8 mouse cellular contexts compared by ENCODE assay signal in the genomic region with DNA sequence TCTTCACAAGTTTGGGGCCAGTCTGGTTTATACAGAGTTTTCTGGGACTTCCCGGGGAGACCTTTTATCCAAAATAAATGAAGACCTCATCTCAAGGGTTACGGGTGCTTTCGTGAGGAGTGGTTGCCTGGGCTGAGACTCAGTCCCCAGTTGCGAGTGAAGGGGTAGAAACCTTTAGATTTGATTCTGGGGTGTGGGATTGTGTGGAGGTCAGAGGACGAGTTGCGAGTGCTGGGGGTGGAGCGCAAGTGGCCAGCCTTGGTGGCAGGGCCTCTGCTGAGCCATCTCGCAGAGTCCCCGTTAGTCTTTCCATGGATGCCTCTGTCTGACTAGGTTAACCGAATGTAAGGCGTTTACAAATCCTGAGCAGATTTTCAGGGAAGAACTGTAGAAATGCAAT. TPM values are rescaled to one million over a fixed set of nuclear protein-coding genes. Genes with fewer than 3 reads are reported as not detected.
A peak's percentile ranks its signal among the peaks of the same experiment; 100 is the strongest.
DNase-seq lines count a peak whose midpoint lies in the region; ATAC-seq and TF ChIP-seq lines count a peak whose summit lies in the region.

No protein-coding gene starts in this region.

- H3K27me3 ChIP-seq in lung, embryonic 14.5 days (ENCODE audit: insufficient read depth, low read length) = no peaks in the 10 kb centered on the region
- H3K27me3 ChIP-seq in forebrain, embryonic 16.5 days (replicated peaks; ENCODE audit: control insufficient read depth, insufficient read depth, low read length) = no peaks in the 10 kb centered on the region
- no peaks in the 10 kb centered on the region for H3K27me3 ChIP-seq in midbrain, embryonic 11.5 days (ENCODE audit: control insufficient read depth, insufficient read depth, low read length)

- TF ChIP-seq POLR2A in bone marrow macrophage, adult 2 months (IDR thresholded peaks at IDR 0.05; ENCODE audit: borderline replicate concordance, low read depth, low read length) = no peak

- 2% methylated on average over 11 of the region's 11 CpGs for WGBS in lung, embryonic 14.5 days
- 2% methylated on average over 11 of the region's 11 CpGs for WGBS in forebrain, embryonic 16.5 days
- WGBS in midbrain, embryonic 11.5 days = 3% methylated on average over 11 of the region's 11 CpGs

- no peak for TF ChIP-seq CTCF in lung, embryonic 14.5 days (IDR thresholded peaks at IDR 0.05; ENCODE audit: low read depth)
- TF ChIP-seq CTCF in bone marrow macrophage, adult 2 months (IDR thresholded peaks at IDR 0.05; ENCODE audit: low read depth, low read length) = no peak

- H3K4me2 ChIP-seq in lung, embryonic 14.5 days = peak overlapping the region; percentile 84
- peak overlapping the region; percentile 84 for H3K4me2 ChIP-seq in forebrain, embryonic 16.5 days (ENCODE audit: low read length)
- H3K4me2 ChIP-seq in midbrain, embryonic 11.5 days = peak overlapping the region; percentile 80

- peak overlapping the region; percentile 99 for H3K9ac ChIP-seq in lung, embryonic 14.5 days
- peak overlapping the region; percentile 99 for H3K9ac ChIP-seq in forebrain, embryonic 16.5 days (replicated peaks; ENCODE audit: low read depth, low read length)
- peak overlapping the region; percentile 99 for H3K9ac ChIP-seq in midbrain, embryonic 11.5 days (ENCODE audit: low read length)

- no peaks in the 10 kb centered on the region for H3K36me3 ChIP-seq in lung, embryonic 14.5 days (ENCODE audit: insufficient read depth)
- no peaks in the 10 kb centered on the region for H3K36me3 ChIP-seq in forebrain, embryonic 16.5 days (ENCODE audit: control insufficient read depth, insufficient read depth)
- H3K36me3 ChIP-seq in midbrain, embryonic 11.5 days (ENCODE audit: control insufficient read depth, insufficient read depth, low read length) = no peaks in the 10 kb centered on the region

- H3K4me3 ChIP-seq in lung, embryonic 14.5 days (ENCODE audit: low read depth, low read length) = peak overlapping the region; percentile 94
- H3K4me3 ChIP-seq in bone marrow macrophage, adult 2 months (ENCODE audit: insufficient read depth, low read length) = peak overlapping the region; percentile 79
- peak overlapping the region; percentile 91 for H3K4me3 ChIP-seq in forebrain, embryonic 16.5 days (replicated peaks; ENCODE audit: low read length)
- H3K4me3 ChIP-seq in midbrain, embryonic 11.5 days (ENCODE audit: low read depth, low read length) = peak overlapping the region; percentile 94

- peak; percentile 49 for DNase-seq in lung, embryonic 14.5 days
- DNase-seq in lung, postnatal 14 days = no peak
- DNase-seq in kidney, postnatal 10 days = peak; percentile 45
- DNase-seq in midbrain, embryonic 11.5 days (ENCODE audit: low spot score, missing footprints) = no peak
- DNase-seq in frontal cortex, postnatal 14 days (ENCODE audit: low spot score in 2 of 2) = no peak
- no peak for DNase-seq in Muller cell, postnatal 12 days (ENCODE audit: inconsistent ontology term)

- H3K4me1 ChIP-seq in lung, embryonic 14.5 days (ENCODE audit: insufficient read depth) = peaks cover 5% of the 10 kb centered on the region; the same call in 1 of the 2 replicates
- H3K4me1 ChIP-seq in bone marrow macrophage, adult 2 months (ENCODE audit: control insufficient read depth, insufficient read depth, low read length) = peaks cover 16% of the 10 kb centered on the region
- peaks cover 30% of the 10 kb centered on the region for H3K4me1 ChIP-seq in forebrain, embryonic 16.5 days (replicated peaks; ENCODE audit: control insufficient read depth, insufficient read depth, low read length)
- peaks cover 17% of the 10 kb centered on the region for H3K4me1 ChIP-seq in midbrain, embryonic 11.5 days (ENCODE audit: control insufficient read depth, insufficient read depth, low read length)

- H3K27ac ChIP-seq in lung, embryonic 14.5 days (ENCODE audit: low read depth) = peak overlapping the region; percentile 97
- peak overlapping the region; percentile 53 for H3K27ac ChIP-seq in bone marrow macrophage, adult 2 months (ENCODE audit: insufficient read depth, low read depth, low read length)
- peak overlapping the region; percentile 84 for H3K27ac ChIP-seq in forebrain, embryonic 16.5 days (ENCODE audit: low read length)
- peak overlapping the region; percentile 95; the same call in 1 of the 2 replicates for H3K27ac ChIP-seq in midbrain, embryonic 11.5 days (ENCODE audit: low read depth, low read length)

- peak; percentile 30 for ATAC-seq in lung, embryonic 14.5 days (ENCODE audit: insufficient read depth)
- peak; percentile 8 for ATAC-seq in forebrain, embryonic 16.5 days
- peak; percentile 23 for ATAC-seq in midbrain, embryonic 11.5 days (ENCODE audit: low FRiP score)

- no peaks in the 10 kb centered on the region for H3K9me3 ChIP-seq in lung, embryonic 14.5 days (ENCODE audit: low read depth, low read length)
- no peaks in the 10 kb centered on the region for H3K9me3 ChIP-seq in forebrain, embryonic 16.5 days (ENCODE audit: control insufficient read depth, low read length)
- no peaks in the 10 kb centered on the region for H3K9me3 ChIP-seq in midbrain, embryonic 11.5 days (ENCODE audit: control insufficient read depth, low read length)

RNA-seq across cellular contexts. Expression of gene Siah1a, which starts 0.8 kb away (rescaled TPM):
- polyA plus RNA-seq in lung, embryonic 14.5 days (2014; fragmentation: Nextera tagmentation; extraction: Ambion mirVana) = 50.8 and 51.6 TPM in 2 replicates
- polyA plus RNA-seq in bone marrow macrophage, adult 2 months (2012; ENCODE audit: insufficient read depth, insufficient read length, missing spikeins) = 11.1 and 11.8 TPM in 2 replicates
- polyA plus RNA-seq in forebrain, embryonic 16.5 days (2015; fragmentation: Nextera tagmentation; extraction: Ambion mirVana) = 94.9 and 119 TPM in 2 replicates
- polyA plus RNA-seq in midbrain, embryonic 11.5 days (2014; fragmentation: Nextera tagmentation; extraction: Ambion mirVana) = 77.6 and 90.5 TPM in 2 replicates

RNA-seq across cellular contexts. Expression of gene Gm10638, which starts 1.0 kb away (rescaled TPM):
- polyA plus RNA-seq in lung, embryonic 14.5 days (2014; fragmentation: Nextera tagmentation; extraction: Ambion mirVana) = 4.1 and 6.2 TPM in 2 replicates
- polyA plus RNA-seq in bone marrow macrophage, adult 2 months (2012; ENCODE audit: insufficient read depth, insufficient read length, missing spikeins) = 0.91 TPM in 1 of 2 replicates, not detected in the other
- polyA plus RNA-seq in forebrain, embryonic 16.5 days (2015; fragmentation: Nextera tagmentation; extraction: Ambion mirVana) = 6.8 and 8.7 TPM in 2 replicates
- polyA plus RNA-seq in midbrain, embryonic 11.5 days (2014; fragmentation: Nextera tagmentation; extraction: Ambion mirVana) = 6.1 and 7.8 TPM in 2 replicates

Comparison
In these comparisons a context has a peak if more than half of its experiments do, and no peak if none do; other contexts are left out.
1. DNase-seq: peak in lung, embryonic 14.5 days (single experiment) and kidney, postnatal 10 days (single experiment); none in lung, postnatal 14 days (single experiment), midbrain, embryonic 11.5 days (single experiment), frontal cortex, postnatal 14 days (0 of 2) and Muller cell, postnatal 12 days (single experiment).
2. Peak in every context shown above with its lines, with median percentiles within 50 percentile points of each other: ATAC-seq, H3K27ac ChIP-seq, H3K4me2 ChIP-seq, H3K4me3 ChIP-seq and H3K9ac ChIP-seq.